Mouse (Mus musculus) liver, postnatal 0 days (tissue): ENCODE measurements around the gene Ahsg.

Experiments used
- CTCF ChIP-seq: sonication (generic); IDR thresholded peaks from 2 replicates; pipeline ENCODE4 v1.5.1; 2016; ENCODE audit warnings: antibody characterized with exemption, low read depth
- EP300 ChIP-seq: IDR thresholded peaks from 2 replicates; pipeline ENCODE4 v1.6.1; 2016; ENCODE audit warnings: antibody characterized with exemption, low read depth, mild to moderate bottlenecking

DNA sequence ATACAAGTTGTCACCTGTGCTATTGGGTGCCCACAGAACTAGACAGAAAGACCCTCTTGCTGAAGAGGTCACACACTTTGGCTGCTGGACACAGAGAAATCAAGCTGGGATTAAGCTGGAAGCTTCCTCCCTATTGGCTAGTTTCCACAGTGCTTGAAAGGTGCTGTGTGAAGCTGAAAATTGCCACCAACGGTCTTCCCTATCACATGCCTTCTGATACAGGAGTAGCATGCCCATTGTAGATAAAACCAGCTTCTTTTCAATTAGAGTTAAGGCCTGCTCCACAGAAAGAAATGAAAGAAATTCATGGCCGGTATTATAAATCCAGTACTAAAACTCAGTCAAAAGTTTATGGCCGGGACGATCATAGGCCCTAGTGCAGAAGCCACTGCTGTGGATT, 38.4 kb upstream of the Ahsg start:
- TF ChIP-seq CTCF (no peak), EP300 (peak; percentile 85)
